13 mouse cellular contexts compared by ENCODE assay signal in genomic region chr12:85126986-85127603, GRCm38 (mm10). TPM values are rescaled to one million over a fixed set of nuclear protein-coding genes. Genes with fewer than 3 reads are reported as not detected.
DNase-seq lines count a peak whose midpoint lies in the region; ATAC-seq and TF ChIP-seq lines count a peak whose summit lies in the region.
"Had no signal": no experiment of that assay in that cellular context is flagged by ENCODE, and none has a peak within 500 bp of the region (broad histone marks: within the 10 kb centered on the region; RNA-seq: fewer than 3 reads in every experiment).

No protein-coding gene starts in this region.

- H3K36me3 ChIP-seq in heart, embryonic 12.5 days, result peaks cover 86% of the 10 kb centered on the region
- H3K36me3 ChIP-seq in embryonic facial prominence, embryonic 14.5 days (ENCODE audit: control insufficient read depth, insufficient read depth, low read length), result peaks cover 95% of the 10 kb centered on the region
- H3K36me3 ChIP-seq in hindbrain, embryonic 16.5 days (ENCODE audit: control insufficient read depth, insufficient read depth, low read length), result peaks cover 61% of the 10 kb centered on the region

- peak; percentile 67 for DNase-seq in heart, adult 11 months
- DNase-seq in CD4-positive helper T cell, adult 2 months (ENCODE audit: low read depth, low spot score), result peak; percentile 53
- DNase-seq in embryonic facial prominence, embryonic 14.5 days (ENCODE audit: low spot score), result peak; percentile 56
- DNase-seq in kidney, postnatal 25 days, result peak; percentile 76 to 85
- DNase-seq in lung, adult 2 months, result no peak
- DNase-seq: adrenal gland, adult 2 months; B cell, adult 2 months; lung, postnatal 4 days; right cerebral cortex, postnatal 25 days had no signal

- no peak for TF ChIP-seq POLR2A in lung, adult 2 months (IDR thresholded peaks at IDR 0.05; ENCODE audit: borderline replicate concordance, extremely low read depth, low read depth, low read length)

- H3K27ac ChIP-seq in heart, embryonic 12.5 days (ENCODE audit: poor library complexity, severe bottlenecking), result no peak overlapping the region
- peak overlapping the region; percentile 61; the same call in 1 of the 2 replicates for H3K27ac ChIP-seq in embryonic facial prominence, embryonic 14.5 days (replicated peaks; ENCODE audit: low read depth, low read length)
- H3K27ac ChIP-seq in hindbrain, embryonic 16.5 days (ENCODE audit: low read depth, low read length), result no peak overlapping the region
- H3K27ac ChIP-seq: liver, embryonic 14.5 days had no signal

- H3K4me2 ChIP-seq in heart, embryonic 12.5 days, result no peak overlapping the region
- H3K4me2 ChIP-seq in embryonic facial prominence, embryonic 14.5 days (ENCODE audit: low read depth, low read length), result no peak overlapping the region
- H3K4me2 ChIP-seq in hindbrain, embryonic 16.5 days (ENCODE audit: low read length), result no peak overlapping the region

- H3K4me3 ChIP-seq in heart, embryonic 12.5 days, result no peak overlapping the region
- no peak overlapping the region for H3K4me3 ChIP-seq in embryonic facial prominence, embryonic 14.5 days (ENCODE audit: low read depth, low read length)
- H3K4me3 ChIP-seq in lung, adult 2 months (replicated peaks; ENCODE audit: extremely low read depth, low read depth, low read length), result no peak overlapping the region
- no peak overlapping the region for H3K4me3 ChIP-seq in hindbrain, embryonic 16.5 days (ENCODE audit: low read length)

- no peaks in the 10 kb centered on the region for H3K27me3 ChIP-seq in heart, embryonic 12.5 days (replicated peaks)
- H3K27me3 ChIP-seq in embryonic facial prominence, embryonic 14.5 days (replicated peaks; ENCODE audit: control insufficient read depth, insufficient read depth, low read length), result no peaks in the 10 kb centered on the region
- H3K27me3 ChIP-seq in hindbrain, embryonic 16.5 days (replicated peaks; ENCODE audit: control insufficient read depth, insufficient read depth, low read length), result no peaks in the 10 kb centered on the region

- ATAC-seq in heart, embryonic 12.5 days (ENCODE audit: insufficient number of reproducible peaks, low FRiP score), result no peak
- ATAC-seq in embryonic facial prominence, embryonic 14.5 days (ENCODE audit: low read depth), result peak; percentile 17; the same call in 1 of the 2 replicates
- ATAC-seq in cerebellum, adult (ENCODE audit: insufficient number of reproducible peaks, low FRiP score, low TSS enrichment), result no peak
- no peak for ATAC-seq in hindbrain, embryonic 16.5 days

- WGBS in heart, embryonic 12.5 days, result 76% methylated on average over 8 of the region's 8 CpGs
- 73% methylated on average over 8 of the region's 8 CpGs for WGBS in embryonic facial prominence, embryonic 14.5 days
- 68% methylated on average over 8 of the region's 8 CpGs for WGBS in lung, adult 2 months
- 80% methylated on average over 8 of the region's 8 CpGs for WGBS in hindbrain, embryonic 16.5 days

- no peak overlapping the region for H3K9ac ChIP-seq in heart, embryonic 12.5 days
- H3K9ac ChIP-seq in embryonic facial prominence, embryonic 14.5 days (ENCODE audit: low read depth, low read length), result no peak overlapping the region
- no peak overlapping the region for H3K9ac ChIP-seq in hindbrain, embryonic 16.5 days (ENCODE audit: low read depth, low read length)
- H3K9ac ChIP-seq: liver, embryonic 14.5 days had no signal

- no peaks in the 10 kb centered on the region for H3K9me3 ChIP-seq in heart, embryonic 12.5 days (replicated peaks)
- H3K9me3 ChIP-seq in embryonic facial prominence, embryonic 14.5 days (ENCODE audit: control insufficient read depth, low read length), result no peaks in the 10 kb centered on the region
- no peaks in the 10 kb centered on the region for H3K9me3 ChIP-seq in hindbrain, embryonic 16.5 days (ENCODE audit: control insufficient read depth, low read length)

- TF ChIP-seq CTCF in lung, adult 2 months (IDR thresholded peaks at IDR 0.05; ENCODE audit: insufficient read depth, low read length), result no peak

- H3K4me1 ChIP-seq in heart, embryonic 12.5 days (replicated peaks), result no peaks in the 10 kb centered on the region
- H3K4me1 ChIP-seq in embryonic facial prominence, embryonic 14.5 days (ENCODE audit: control insufficient read depth, insufficient read depth, low read length), result no peaks in the 10 kb centered on the region
- no peaks in the 10 kb centered on the region for H3K4me1 ChIP-seq in lung, adult 2 months (ENCODE audit: control insufficient read depth, insufficient read depth, low read length)
- no peaks in the 10 kb centered on the region for H3K4me1 ChIP-seq in hindbrain, embryonic 16.5 days (ENCODE audit: control insufficient read depth, insufficient read depth, low read depth, low read length)

RNA-seq across cellular contexts. Expression of gene Dlst, which starts 16.5 kb away (rescaled TPM):
- polyA plus RNA-seq in heart, embryonic 12.5 days (2016; fragmentation: Nextera tagmentation; extraction: Ambion mirVana), result 197 and 203 TPM in 2 replicates
- polyA plus RNA-seq in embryonic facial prominence, embryonic 14.5 days (2014; fragmentation: Nextera tagmentation; extraction: Ambion mirVana), result 110 and 112 TPM in 2 replicates
- 62.8 and 88.7 TPM in 2 replicates for polyA plus RNA-seq in lung, adult 2 months (2012; rRNA removed)
- polyA plus RNA-seq in hindbrain, embryonic 16.5 days (2015; fragmentation: Nextera tagmentation; extraction: Ambion mirVana), result 122 and 129 TPM in 2 replicates

RNA-seq across cellular contexts. Expression of gene Prox2, which starts 16.5 kb away (rescaled TPM):
- polyA plus RNA-seq in heart, embryonic 12.5 days (2016; fragmentation: Nextera tagmentation; extraction: Ambion mirVana), result 1.1 and 2.8 TPM in 2 replicates
- polyA plus RNA-seq in embryonic facial prominence, embryonic 14.5 days (2014; fragmentation: Nextera tagmentation; extraction: Ambion mirVana), result 2.9 and 3.9 TPM in 2 replicates
- polyA plus RNA-seq in lung, adult 2 months (2012; rRNA removed), result 2.6 and 2.8 TPM in 2 replicates
- polyA plus RNA-seq in hindbrain, embryonic 16.5 days (2015; fragmentation: Nextera tagmentation; extraction: Ambion mirVana), result 1.2 and 1.6 TPM in 2 replicates

RNA-seq across cellular contexts. Expression of gene Rps6kl1, which starts 24.0 kb away (rescaled TPM):
- polyA plus RNA-seq in heart, embryonic 12.5 days (2016; fragmentation: Nextera tagmentation; extraction: Ambion mirVana), result 1.2 and 1.6 TPM in 2 replicates
- 1.5 and 1.8 TPM in 2 replicates for polyA plus RNA-seq in embryonic facial prominence, embryonic 14.5 days (2014; fragmentation: Nextera tagmentation; extraction: Ambion mirVana)
- polyA plus RNA-seq in lung, adult 2 months (2012; rRNA removed), result 1.1 and 1.4 TPM in 2 replicates
- polyA plus RNA-seq in hindbrain, embryonic 16.5 days (2015; fragmentation: Nextera tagmentation; extraction: Ambion mirVana), result 39.0 and 39.4 TPM in 2 replicates

RNA-seq across cellular contexts. Expression of gene Pgf, which starts 50.5 kb away (rescaled TPM):
- 8.3 TPM in 2 replicates for polyA plus RNA-seq in heart, embryonic 12.5 days (2016; fragmentation: Nextera tagmentation; extraction: Ambion mirVana)
- polyA plus RNA-seq in embryonic facial prominence, embryonic 14.5 days (2014; fragmentation: Nextera tagmentation; extraction: Ambion mirVana), result 18.0 and 20.2 TPM in 2 replicates
- 3.0 and 3.6 TPM in 2 replicates for polyA plus RNA-seq in lung, adult 2 months (2012; rRNA removed)
- polyA plus RNA-seq in hindbrain, embryonic 16.5 days (2015; fragmentation: Nextera tagmentation; extraction: Ambion mirVana), result 11.7 and 13.1 TPM in 2 replicates

Comparison
In these comparisons a context has a peak if more than half of its experiments do, and no peak if none do; other contexts are left out.
1. RNA of gene Rps6kl1, which starts 24.0 kb away (polyA plus RNA-seq): 39.0 to 39.4 TPM in hindbrain, embryonic 16.5 days; 1.5 to 1.8 TPM in embryonic facial prominence, embryonic 14.5 days, 1.1 to 1.4 TPM in lung, adult 2 months and 1.2 to 1.6 TPM in heart, embryonic 12.5 days; every median in the first group is over 10 times any median in the second.